Mouse (Mus musculus) kidney, adult 2 months (tissue): ENCODE data around the gene Rsph6a. TPM values are rescaled to one million over a fixed set of nuclear protein-coding genes. Genes with fewer than 3 reads are reported as not detected.

Experiments
- DNase-seq: peaks from one replicate; pipeline ENCODE4 v3.0.0; 2021
- H3K27ac ChIP-seq: fragments of 200-500 bp; 2 replicates; pipeline ENCODE4 v1.5.1; 2012; ENCODE audit warnings: low read depth, low read length, control low read depth, inconsistent platforms; ENCODE audit not compliant: insufficient read depth
- H3K27me3 ChIP-seq: fragments of 200-500 bp; replicated peaks from 2 replicates; pipeline ENCODE4 v1.6.1; 2012; ENCODE audit warnings: mild to moderate bottlenecking, moderate library complexity, low read length, inconsistent platforms; ENCODE audit not compliant: control insufficient read depth, insufficient read depth
- H3K36me3 ChIP-seq: fragments of 200-500 bp; 2 replicates; pipeline ENCODE4 v1.6.1; 2012; ENCODE audit warnings: mild to moderate bottlenecking, moderate library complexity, low read length, inconsistent platforms; ENCODE audit not compliant: control insufficient read depth, insufficient read depth
- H3K4me1 ChIP-seq: fragments of 200-500 bp; 2 replicates; pipeline ENCODE4 v1.6.1; 2011; ENCODE audit warnings: low read length; ENCODE audit not compliant: control insufficient read depth, insufficient read depth
- H3K4me3 ChIP-seq: fragments of 200-500 bp; 2 replicates; pipeline ENCODE4 v1.5.1; 2011; ENCODE audit warnings: mild to moderate bottlenecking, low read depth, low read length, control low read depth; ENCODE audit not compliant: insufficient read depth
- CTCF ChIP-seq: fragments of 200-500 bp; conservative IDR thresholded peaks from 2 replicates; pipeline ENCODE4 v1.5.1; 2011; ENCODE audit warnings: low read depth, mild to moderate bottlenecking, control low read depth, low read length, moderate library complexity, mixed read lengths; ENCODE audit not compliant: insufficient read depth, insufficient read length
- POLR2A ChIP-seq: fragments of 200-500 bp; IDR thresholded peaks from one replicate; pipeline ENCODE4 v1.6.1; 2011; ENCODE audit warnings: low read depth, low read length, control low read depth
- WGBS: fragments of 180-500 bp; shearing (Covaris S2); methylation state at CpG from one replicate; pipeline ENCODE4 v1.1.7; 2018; 5-methylcytosine and 5-hydroxymethylcytosine counted together
- polyA plus RNA-seq: library from polyadenylated mRNA; depleted of rRNA; stranded (reverse); fragments of >200 nt; gene quantifications from 2 replicates; pipeline ENCODE4 v1.2.3, GENCODE M21; 2012

Gene Rsph6a
- polyA plus RNA-seq, 1 experiment, result 0.05 TPM

DNA sequence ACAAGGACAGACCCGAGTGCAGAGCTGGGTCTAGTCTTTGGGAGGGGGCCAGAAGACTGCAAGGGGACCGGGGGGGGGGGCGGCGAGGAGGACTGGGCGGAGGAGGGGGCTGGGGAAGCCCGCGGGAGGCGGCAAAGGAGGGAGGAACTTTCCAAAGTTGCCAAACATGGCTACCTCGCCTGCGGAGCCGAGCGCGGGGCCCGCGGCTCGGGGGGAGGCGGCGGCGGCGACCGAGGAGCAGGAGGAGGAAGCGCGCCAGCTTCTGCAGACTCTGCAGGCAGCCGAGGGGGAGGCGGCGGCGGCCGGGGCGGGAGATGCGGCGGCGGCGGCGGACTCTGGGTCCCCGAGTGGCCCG lies 40.0 kb downstream of the Rsph6a start, which contains the start of gene Six5:
TSS of gene Six5 (plus strand) at position 124 of the 355 bp plus-strand sequence.
- no peaks in the 10 kb centered on the region for H3K27me3 ChIP-seq
- 2% methylated on average over 27 of the region's 36 CpGs for WGBS
- no peak for DNase-seq
- TF ChIP-seq POLR2A (no peak), CTCF (no peak)
- peak within 1 kb of the TSS; percentile 95 for H3K27ac ChIP-seq
- H3K4me1 ChIP-seq, result no peaks in the 10 kb centered on the region
- peak within 1 kb of the TSS; percentile 75 for H3K4me3 ChIP-seq
- H3K36me3 ChIP-seq, result no peaks in the 10 kb centered on the region

DNA sequence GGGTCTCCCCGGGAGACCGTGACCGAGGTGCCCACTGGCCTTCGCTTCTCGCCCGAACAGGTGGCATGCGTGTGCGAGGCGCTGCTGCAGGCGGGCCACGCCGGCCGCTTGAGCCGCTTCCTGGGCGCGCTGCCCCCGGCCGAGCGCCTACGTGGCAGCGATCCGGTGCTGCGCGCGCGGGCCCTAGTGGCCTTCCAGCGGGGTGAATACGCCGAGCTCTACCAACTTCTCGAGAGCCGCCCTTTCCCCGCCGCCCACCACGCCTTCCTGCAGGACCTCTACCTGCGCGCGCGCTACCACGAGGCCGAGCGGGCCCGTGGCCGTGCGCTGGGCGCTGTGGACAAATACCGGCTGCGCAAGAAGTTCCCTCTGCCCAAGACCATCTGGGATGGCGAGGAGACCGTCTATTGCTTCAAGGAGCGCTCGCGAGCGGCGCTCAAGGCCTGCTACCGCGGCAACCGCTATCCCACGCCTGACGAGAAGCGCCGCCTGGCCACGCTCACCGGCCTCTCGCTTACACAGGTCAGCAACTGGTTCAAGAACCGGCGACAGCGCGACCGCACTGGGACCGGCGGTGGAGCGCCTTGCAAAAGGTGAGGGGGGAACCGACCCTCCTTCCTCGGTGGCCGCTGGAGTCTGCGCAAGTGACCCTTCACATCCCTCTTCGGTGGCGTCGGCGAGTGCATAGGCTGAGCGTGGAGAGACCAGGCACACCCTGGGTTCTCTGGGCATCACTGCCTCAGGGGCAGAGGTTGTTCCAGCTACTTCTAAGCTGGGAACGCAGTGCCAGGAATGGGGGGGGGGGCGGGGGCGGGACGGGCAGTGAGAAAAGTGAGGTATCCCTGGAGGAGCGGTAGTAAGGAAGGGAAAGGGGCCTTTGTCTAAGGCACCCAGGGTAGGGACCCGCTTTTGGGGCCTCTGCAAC lies 40.6 kb downstream of the Rsph6a start:
- DNase-seq, result peak; percentile 62
- WGBS, result under 1% methylated on average over 87 of the region's 87 CpGs
- Histone ChIP-seq H3K27ac (peak overlapping the region; percentile 72), H3K27me3 (no peaks in the 10 kb centered on the region), H3K4me1 (no peaks in the 10 kb centered on the region), H3K4me3 (peak overlapping the region; percentile 75), H3K36me3 (no peaks in the 10 kb centered on the region)
- TF ChIP-seq POLR2A (no peak), CTCF (no peak)

DNA sequence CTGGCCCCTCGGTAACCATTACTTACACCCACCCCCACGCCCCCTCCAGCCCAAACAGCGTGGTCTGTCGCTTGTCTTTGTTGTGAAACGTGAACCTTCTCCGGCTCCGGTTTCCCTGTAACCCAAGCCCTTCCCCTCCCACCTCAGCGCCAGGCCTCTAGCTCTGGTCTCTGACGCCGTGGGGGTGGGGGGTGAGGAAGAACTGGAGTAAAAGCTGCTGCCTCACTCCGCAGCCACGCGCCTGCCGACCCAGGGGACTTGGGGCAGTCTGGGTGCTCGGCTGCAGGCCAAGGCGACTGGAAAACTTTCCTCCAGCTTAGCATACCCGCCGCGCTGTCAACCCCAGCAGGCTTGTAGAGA lies 41.2 kb downstream of the Rsph6a start:
- no peak overlapping the region for H3K27ac ChIP-seq
- DNase-seq, result peak; percentile 66
- 5% methylated on average over 19 of the region's 19 CpGs for WGBS

DNA sequence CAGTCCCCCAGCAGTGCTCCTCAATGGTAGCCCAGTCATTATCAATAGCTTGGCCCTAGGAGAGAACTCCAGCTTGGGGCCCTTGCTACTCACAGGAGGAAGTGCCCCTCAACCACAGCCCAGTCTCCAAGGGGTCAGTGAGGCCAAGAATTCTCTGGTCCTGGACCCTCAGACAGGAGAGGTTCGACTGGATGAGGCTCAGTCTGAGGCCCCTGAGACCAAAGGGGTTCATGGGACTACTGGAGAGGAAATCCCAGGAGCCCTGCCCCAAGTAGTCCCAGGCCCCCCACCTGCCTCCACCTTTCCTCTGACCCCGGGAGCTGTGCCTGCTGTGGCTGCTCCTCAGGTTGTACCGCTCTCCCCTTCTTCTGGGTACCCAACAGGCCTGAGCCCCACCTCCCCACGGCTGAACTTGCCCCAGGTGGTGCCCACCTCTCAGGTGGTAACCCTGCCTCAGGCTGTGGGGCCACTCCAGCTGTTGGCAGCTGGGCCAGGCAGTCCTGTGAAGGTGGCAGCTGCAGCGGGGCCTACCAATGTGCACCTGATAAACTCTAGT lies 42.0 kb downstream of the Rsph6a start:
- H3K4me3 ChIP-seq, result no peak overlapping the region
- H3K36me3 ChIP-seq, result no peaks in the 10 kb centered on the region
- no peak for DNase-seq
- no peak for TF ChIP-seq POLR2A
- no peaks in the 10 kb centered on the region for H3K4me1 ChIP-seq
- H3K27ac ChIP-seq, result no peak overlapping the region
- H3K27me3 ChIP-seq, result no peaks in the 10 kb centered on the region
- WGBS, result 83% methylated on average over 5 of the region's 5 CpGs

More for the DNA sequence above, 41.2 kb downstream of the Rsph6a start:
- TF ChIP-seq CTCF, result no peak
- TF ChIP-seq POLR2A, result no peak
- Histone ChIP-seq H3K4me3 (peak overlapping the region; percentile 75), H3K27me3 (no peaks in the 10 kb centered on the region), H3K4me1 (no peaks in the 10 kb centered on the region), H3K36me3 (no peaks in the 10 kb centered on the region)

DNA sequence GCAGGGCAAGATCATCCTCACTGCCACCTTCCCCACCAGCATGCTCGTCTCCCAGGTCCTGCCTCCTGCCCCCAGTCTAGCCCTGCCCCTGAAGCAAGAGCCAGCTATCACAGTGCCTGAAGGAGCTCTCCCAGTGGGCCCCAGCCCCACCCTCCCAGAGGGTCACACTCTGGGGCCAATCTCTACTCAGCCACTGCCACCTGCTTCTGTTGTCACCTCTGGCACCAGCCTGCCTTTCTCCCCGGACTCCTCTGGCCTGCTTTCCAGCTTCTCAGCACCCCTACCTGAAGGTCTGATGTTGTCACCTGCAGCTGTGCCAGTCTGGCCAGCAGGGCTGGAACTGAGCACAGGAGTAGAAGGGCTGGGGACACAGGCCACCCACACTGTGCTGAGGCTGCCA lies 42.7 kb downstream of the Rsph6a start:
- no peaks in the 10 kb centered on the region for H3K4me1 ChIP-seq
- TF ChIP-seq CTCF (no peak), POLR2A (no peak)
- WGBS, result 61% methylated on average over 2 of the region's 2 CpGs
- no peaks in the 10 kb centered on the region for H3K27me3 ChIP-seq
- H3K27ac ChIP-seq, result no peak overlapping the region
- H3K36me3 ChIP-seq, result no peaks in the 10 kb centered on the region
- DNase-seq, result no peak
- H3K4me3 ChIP-seq, result no peak overlapping the region

DNA sequence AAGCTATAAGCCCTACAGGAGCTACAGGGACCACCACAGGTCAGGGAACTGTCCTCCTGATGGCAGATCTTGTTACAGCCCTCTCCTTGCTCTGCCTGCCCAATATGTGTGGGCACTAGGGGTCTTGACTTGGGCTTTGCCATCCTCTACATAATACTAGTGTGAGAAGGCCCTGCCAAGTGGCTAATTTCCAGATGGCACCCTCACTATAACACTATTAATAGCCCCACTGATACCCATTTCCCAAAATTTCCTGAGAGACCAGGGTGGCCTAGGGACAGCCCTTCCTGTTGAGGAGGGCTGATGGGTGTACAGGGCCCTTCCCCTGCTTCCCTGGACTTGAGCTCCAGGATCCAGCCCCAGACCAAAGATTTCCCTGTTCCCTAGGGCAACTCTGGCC lies 43.4 kb downstream of the Rsph6a start:
- no peaks in the 10 kb centered on the region for H3K4me1 ChIP-seq
- H3K36me3 ChIP-seq, result no peaks in the 10 kb centered on the region
- no peak overlapping the region for H3K27ac ChIP-seq
- no peak overlapping the region for H3K4me3 ChIP-seq
- DNase-seq, result no peak
- TF ChIP-seq CTCF (no peak), POLR2A (no peak)
- no peaks in the 10 kb centered on the region for H3K27me3 ChIP-seq

DNA sequence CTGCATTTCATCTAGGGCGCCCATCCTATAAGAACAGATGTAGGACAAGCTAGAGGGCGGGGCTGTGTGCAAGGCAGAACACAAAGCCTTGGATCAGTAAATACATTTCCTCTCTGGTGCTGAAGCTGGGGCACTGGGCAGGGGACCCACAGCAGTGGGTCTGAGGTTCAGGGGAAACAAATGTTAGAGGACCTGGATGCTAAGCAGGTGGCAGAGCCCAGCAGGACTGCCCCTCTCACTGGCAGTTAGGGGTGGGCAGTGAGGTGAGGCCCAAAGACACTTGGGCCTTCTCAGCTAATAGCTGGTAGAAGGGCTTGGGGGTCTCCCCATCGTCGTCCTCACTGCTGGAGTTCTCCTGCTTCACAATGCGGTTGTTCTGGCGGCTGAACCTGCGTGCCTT lies 44.3 kb downstream of the Rsph6a start:
- H3K4me3 ChIP-seq, result no peak overlapping the region
- 88% methylated on average over 7 of the region's 7 CpGs for WGBS
- no peaks in the 10 kb centered on the region for H3K36me3 ChIP-seq
- TF ChIP-seq POLR2A (no peak), CTCF (no peak)
- no peak for DNase-seq
- no peaks in the 10 kb centered on the region for H3K4me1 ChIP-seq
- no peak overlapping the region for H3K27ac ChIP-seq
- no peaks in the 10 kb centered on the region for H3K27me3 ChIP-seq
